Mouse (Mus musculus): ENCODE results near the gene Sh3gl1. TPM values are rescaled to one million over a fixed set of nuclear protein-coding genes. Genes with fewer than 3 reads are reported as not detected.

Sh3gl1 gene
- polyA plus RNA-seq (2015; fragmentation: Nextera tagmentation; extraction: Ambion mirVana) = 79.6 and 91.6 TPM in 2 replicates

DNA sequence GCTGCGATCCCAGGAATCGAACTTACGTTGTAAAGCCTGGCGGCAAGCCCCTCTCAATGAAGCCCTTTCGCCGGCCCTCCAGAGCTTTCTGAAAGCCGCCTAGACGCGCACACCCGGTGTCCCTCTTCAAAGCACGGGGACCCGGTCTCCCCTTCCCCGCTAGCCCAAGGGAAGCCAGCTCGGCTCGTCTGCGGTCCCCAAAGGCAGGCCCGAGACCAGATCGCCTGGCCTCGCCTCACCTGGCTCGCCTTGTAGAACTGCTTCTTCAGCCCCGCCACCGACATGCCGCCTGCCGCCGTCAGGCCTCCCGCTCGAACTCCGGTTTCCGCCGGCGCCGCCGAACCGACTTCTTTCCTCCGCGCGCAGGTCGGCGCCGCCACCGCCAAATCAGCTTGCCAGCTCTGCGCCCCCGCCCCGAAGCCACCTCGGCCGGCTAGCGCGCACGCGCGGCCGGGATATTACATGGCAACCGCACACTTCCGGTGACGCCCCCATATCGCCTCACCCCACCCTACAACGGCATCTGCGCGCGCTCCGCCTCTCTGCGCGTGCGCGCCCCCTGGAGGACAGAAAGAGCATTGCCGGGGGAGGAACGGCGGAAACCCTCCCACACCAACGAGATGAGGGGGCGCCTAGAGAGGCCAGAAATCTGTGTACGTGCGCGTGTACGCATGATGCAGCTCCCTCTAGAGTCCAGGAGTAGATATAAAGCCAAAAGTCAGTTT lies at the start of gene Sh3gl1:
Gene Sh3gl1 (minus strand): TSS at position 460 of the 725 bp plus-strand sequence.

DNA sequence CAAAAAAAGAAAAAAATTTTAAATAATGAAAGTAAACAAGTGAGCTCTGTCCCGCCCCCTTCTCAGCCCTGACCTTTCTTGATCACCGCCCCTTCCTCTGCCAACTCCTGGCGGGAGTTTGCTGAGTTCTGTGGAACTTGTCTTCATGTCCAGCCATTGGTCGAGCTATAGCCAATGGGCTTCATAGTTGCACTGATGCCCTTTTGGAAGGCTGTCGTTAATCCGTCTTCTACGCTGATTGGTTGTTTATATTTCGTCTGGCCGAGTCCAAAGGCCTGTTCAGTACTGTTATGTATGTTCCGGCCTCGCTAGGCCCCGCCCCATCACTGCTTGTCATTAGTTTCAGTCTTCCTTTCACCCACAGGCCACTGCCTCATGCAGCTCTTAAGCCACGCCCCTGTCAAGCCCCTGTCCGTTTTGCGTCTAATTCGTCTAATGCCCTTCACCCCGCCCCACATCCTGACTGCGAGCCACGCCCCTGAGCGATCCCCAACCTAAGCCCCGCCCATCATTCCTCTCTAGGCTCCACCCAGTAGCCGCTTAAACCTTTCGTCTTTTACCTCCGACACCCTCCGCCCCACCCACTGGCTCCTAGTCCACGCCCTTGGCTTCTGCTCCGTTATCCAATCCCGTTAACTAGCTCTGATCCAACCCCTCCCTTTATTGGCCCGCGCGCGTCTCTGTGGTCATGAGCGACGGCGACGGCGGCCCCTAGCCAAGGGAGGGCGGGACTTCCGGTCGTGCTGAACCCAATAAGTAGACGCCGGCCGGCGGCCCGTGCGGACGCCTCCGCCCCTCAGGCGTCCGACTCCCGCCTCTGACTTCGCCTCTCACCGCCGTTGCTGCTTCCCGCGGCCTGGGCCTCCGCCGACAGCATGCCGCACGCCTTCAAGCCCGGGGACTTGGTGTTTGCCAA lies 42.7 kb upstream of the Sh3gl1 start, which contains the start of gene Hdgfl2:
Gene Hdgfl2 (plus strand): TSS at position 755 of the 916 bp plus-strand sequence.

GRCm38 (mm10) chr17:56074827-56075208 lies 38.4 kb upstream of the Sh3gl1 start, which contains the start of gene Ubxn6:
TSS of gene Ubxn6 (minus strand) at chr17:56075028.

GRCm38 (mm10) chr17:56040030-56040856 lies 3.8 kb upstream of the Sh3gl1 start, which contains the start of gene Chaf1a:
TSS of gene Chaf1a (plus strand) at chr17:56040439.

GRCm38 (mm10) chr17:56005415-56006061 lies 30.9 kb downstream of the Sh3gl1 start, which contains the start of the genes Stap2 and Mpnd:
TSS of gene Stap2 (minus strand) at chr17:56005584.
TSS of gene Mpnd (plus strand) at chr17:56005711.

DNA sequence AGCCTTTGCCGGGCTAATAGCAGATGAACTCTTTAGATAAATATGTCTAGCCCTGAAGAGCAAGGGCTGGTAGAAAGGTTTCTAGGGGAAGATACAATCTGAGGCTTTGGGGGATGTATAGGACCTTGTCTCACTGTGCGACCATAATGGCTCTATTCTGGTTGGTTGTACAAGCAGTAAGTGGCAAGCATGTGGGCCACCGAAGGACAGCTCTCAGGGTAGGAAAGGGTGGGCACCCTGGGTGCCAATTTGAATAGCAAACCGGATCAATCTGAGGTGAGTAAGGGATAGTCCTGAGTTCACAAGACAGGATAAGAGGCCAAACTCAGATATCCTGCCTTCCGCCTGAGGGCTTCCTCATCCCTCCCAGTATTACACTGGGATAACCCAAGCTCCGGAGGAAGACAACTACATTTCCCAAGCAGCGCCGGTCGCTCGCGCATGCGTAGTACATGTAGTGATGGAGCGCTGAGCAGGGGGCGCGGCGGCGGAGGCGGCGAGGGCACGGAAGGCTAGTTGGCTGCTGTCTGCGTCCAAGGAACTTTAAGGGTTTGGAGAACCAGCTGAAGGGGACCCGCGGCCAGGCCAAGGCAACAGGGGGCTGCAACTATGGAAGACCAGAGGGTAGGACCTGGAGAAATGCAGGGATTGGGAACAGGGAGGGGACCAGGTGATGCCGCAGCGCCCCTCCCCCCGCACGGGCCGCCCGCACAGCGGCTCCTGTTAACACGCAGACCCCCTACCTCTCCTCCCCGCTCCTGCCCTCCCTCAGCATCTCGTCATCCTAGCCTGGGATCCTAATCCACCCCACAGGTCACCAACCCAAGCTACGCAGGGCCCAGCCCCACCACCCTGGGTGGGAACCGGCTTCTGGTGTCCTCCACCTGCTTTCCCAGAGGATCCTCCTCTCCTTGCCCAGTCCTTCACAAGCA lies 50.1 kb downstream of the Sh3gl1 start, which contains the start of gene Fsd1:
Gene Fsd1 (plus strand): TSS at position 480 of the 932 bp plus-strand sequence.

GRCm38 (mm10) chr17:55969966-55970891 lies 66.2 kb downstream of the Sh3gl1 start, which contains the start of gene Shd:
TSS of gene Shd (plus strand) at chr17:55970467.

Other genes with a start within 250 kb of the Sh3gl1 start
- gene Zfp119a, start 157.7 kb downstream of the Sh3gl1 start, polyA plus RNA-seq (2015; fragmentation: Nextera tagmentation; extraction: Ambion mirVana) = 8.9 and 11.5 TPM in 2 replicates
- 8.4 and 8.9 TPM in 2 replicates for gene Zfp959, start 144.5 kb downstream of the Sh3gl1 start, polyA plus RNA-seq (2015; fragmentation: Nextera tagmentation; extraction: Ambion mirVana)
- gene Zfp119b, start 87.1 kb downstream of the Sh3gl1 start, polyA plus RNA-seq (2015; fragmentation: Nextera tagmentation; extraction: Ambion mirVana) = 7.0 and 12.4 TPM in 2 replicates
- gene Ebi3, start 84.0 kb downstream of the Sh3gl1 start, polyA plus RNA-seq (2015; fragmentation: Nextera tagmentation; extraction: Ambion mirVana) = 2.4 and 3.5 TPM in 2 replicates
- 14.2 and 14.9 TPM in 2 replicates for gene Yju2, start 77.5 kb downstream of the Sh3gl1 start, polyA plus RNA-seq (2015; fragmentation: Nextera tagmentation; extraction: Ambion mirVana)
- 8.4 and 15.4 TPM in 2 replicates for gene Shd, start 66.2 kb downstream of the Sh3gl1 start, polyA plus RNA-seq (2015; fragmentation: Nextera tagmentation; extraction: Ambion mirVana)
- 7.7 and 25.6 TPM in 2 replicates for gene Fsd1, start 50.1 kb downstream of the Sh3gl1 start, polyA plus RNA-seq (2015; fragmentation: Nextera tagmentation; extraction: Ambion mirVana)
- 5.5 and 7.1 TPM in 2 replicates for gene Stap2, start 31.1 kb downstream of the Sh3gl1 start, polyA plus RNA-seq (2015; fragmentation: Nextera tagmentation; extraction: Ambion mirVana)
- 70.3 and 75.4 TPM in 2 replicates for gene Mpnd, start 30.9 kb downstream of the Sh3gl1 start, polyA plus RNA-seq (2015; fragmentation: Nextera tagmentation; extraction: Ambion mirVana)
- 7.3 and 8.5 TPM in 2 replicates for gene Chaf1a, start 3.8 kb upstream of the Sh3gl1 start, polyA plus RNA-seq (2015; fragmentation: Nextera tagmentation; extraction: Ambion mirVana)
- 73.6 and 77.1 TPM in 2 replicates for gene Ubxn6, start 38.4 kb upstream of the Sh3gl1 start, polyA plus RNA-seq (2015; fragmentation: Nextera tagmentation; extraction: Ambion mirVana)
- gene Hdgfl2, start 43.0 kb upstream of the Sh3gl1 start, polyA plus RNA-seq (2015; fragmentation: Nextera tagmentation; extraction: Ambion mirVana) = 46.2 and 64.5 TPM in 2 replicates
- gene Plin4, start 73.2 kb upstream of the Sh3gl1 start, polyA plus RNA-seq (2015; fragmentation: Nextera tagmentation; extraction: Ambion mirVana) = 0.09 and 0.21 TPM in 2 replicates
- gene Plin5, start 81.0 kb upstream of the Sh3gl1 start, polyA plus RNA-seq (2015; fragmentation: Nextera tagmentation; extraction: Ambion mirVana) = 5.7 and 12.9 TPM in 2 replicates
- 17.9 and 20.3 TPM in 2 replicates for gene Lrg1, start 85.4 kb upstream of the Sh3gl1 start, polyA plus RNA-seq (2015; fragmentation: Nextera tagmentation; extraction: Ambion mirVana)
- 1.5 and 1.6 TPM in 2 replicates for gene Sema6b, start 103.7 kb upstream of the Sh3gl1 start, polyA plus RNA-seq (2015; fragmentation: Nextera tagmentation; extraction: Ambion mirVana)
- 4.6 and 6.2 TPM in 2 replicates for gene Tnfaip8l1, start 125.8 kb upstream of the Sh3gl1 start, polyA plus RNA-seq (2015; fragmentation: Nextera tagmentation; extraction: Ambion mirVana)
- gene Mydgf, start 147.3 kb upstream of the Sh3gl1 start, polyA plus RNA-seq (2015; fragmentation: Nextera tagmentation; extraction: Ambion mirVana) = 93.6 and 111 TPM in 2 replicates
- 13.6 and 15.4 TPM in 2 replicates for gene Dpp9, start 182.3 kb upstream of the Sh3gl1 start, polyA plus RNA-seq (2015; fragmentation: Nextera tagmentation; extraction: Ambion mirVana)
- 7.6 and 9.1 TPM in 2 replicates for gene Fem1a, start 220.2 kb upstream of the Sh3gl1 start, polyA plus RNA-seq (2015; fragmentation: Nextera tagmentation; extraction: Ambion mirVana)
- gene Ticam1, start 240.2 kb upstream of the Sh3gl1 start, polyA plus RNA-seq (2015; fragmentation: Nextera tagmentation; extraction: Ambion mirVana) = 4.1 and 7.2 TPM in 2 replicates

Data from adrenal gland, postnatal 0 days (tissue).